Mouse (Mus musculus) E14TG2a.4 (cell line): ENCODE measurements at regions not wholly inside any gene's neighbourhood (a gene's known extent, or its start where the extent isn't known, plus 50 kb on each side); places are given as distances from the start of the nearest gene placed in this dataset.

ENCODE experiments used
- H3K27me3 ChIP-seq: 2 replicates; pipeline ENCODE4 v1.6.1; 2014; ENCODE audit warnings: low read length, control low read depth; ENCODE audit not compliant: insufficient read depth
- H3K36me3 ChIP-seq: 2 replicates; pipeline ENCODE4 v1.6.1; 2014; ENCODE audit warnings: low read length, control low read depth; ENCODE audit not compliant: insufficient read depth
- H3K4me1 ChIP-seq: replicated peaks from 2 replicates; pipeline ENCODE4 v1.6.1; 2014; ENCODE audit warnings: low read depth, low read length, control low read depth
- H3K4me3 ChIP-seq: replicated peaks from 2 replicates; pipeline ENCODE4 v1.5.1; 2014; ENCODE audit warnings: mild to moderate bottlenecking, low read length
- H3K9me3 ChIP-seq: 2 replicates; pipeline ENCODE4 v1.6.1; 2014; ENCODE audit warnings: low read length, control low read depth
- CTCF ChIP-seq: conservative IDR thresholded peaks from 2 replicates; pipeline ENCODE4 v1.5.1; 2014; ENCODE audit warnings: low read length
- NANOG ChIP-seq: IDR thresholded peaks from 2 replicates; pipeline ENCODE4 v1.6.1; 2014; ENCODE audit warnings: borderline replicate concordance, low read length, mixed read lengths
- POU5F1 ChIP-seq: IDR thresholded peaks from 2 replicates; pipeline ENCODE4 v1.6.1; 2014; ENCODE audit warnings: low read length, borderline replicate concordance

- H3K4me3 ChIP-seq = no peak overlapping the region
- no peaks in the 10 kb centered on the region for H3K4me1 ChIP-seq
- H3K27me3 ChIP-seq = no peaks in the 10 kb centered on the region
- peaks cover 8% of the 10 kb centered on the region for H3K9me3 ChIP-seq
- no peaks in the 10 kb centered on the region for H3K36me3 ChIP-seq
- no peak for TF ChIP-seq CTCF
- TF ChIP-seq NANOG = no peak
- no peak for TF ChIP-seq POU5F1
Measured at GRCm38 (mm10) chr16:26248939-26249338, 122.7 kb downstream of the Cldn1 start.

GRCm38 (mm10) chr16:26247926-26248325, 123.7 kb downstream of the Cldn1 start:
- no peak overlapping the region for H3K4me3 ChIP-seq
- H3K27me3 ChIP-seq = no peaks in the 10 kb centered on the region
- TF ChIP-seq POU5F1 = no peak
- TF ChIP-seq NANOG = no peak
- no peak for TF ChIP-seq CTCF
- peaks cover 9% of the 10 kb centered on the region for H3K9me3 ChIP-seq
- no peaks in the 10 kb centered on the region for H3K4me1 ChIP-seq
- no peaks in the 10 kb centered on the region for H3K36me3 ChIP-seq

GRCm38 (mm10) chr16:26235239-26235638, 129.7 kb upstream of the P3h2 start:
- Histone ChIP-seq H3K4me3 (no peak overlapping the region), H3K27me3 (no peaks in the 10 kb centered on the region), H3K9me3 (no peaks in the 10 kb centered on the region), H3K4me1 (no peaks in the 10 kb centered on the region), H3K36me3 (no peaks in the 10 kb centered on the region)
- TF ChIP-seq CTCF = no peak
- no peak for TF ChIP-seq NANOG
- no peak for TF ChIP-seq POU5F1

- TF ChIP-seq POU5F1 (no peak), NANOG (no peak), CTCF (peak; percentile 32)
- Histone ChIP-seq H3K27me3 (no peaks in the 10 kb centered on the region), H3K4me1 (no peaks in the 10 kb centered on the region), H3K36me3 (no peaks in the 10 kb centered on the region), H3K4me3 (no peak overlapping the region), H3K9me3 (no peaks in the 10 kb centered on the region)
Measured at GRCm38 (mm10) chr16:26234113-26234512, 128.5 kb upstream of the P3h2 start.

- Histone ChIP-seq H3K4me3 (no peak overlapping the region), H3K27me3 (no peaks in the 10 kb centered on the region), H3K4me1 (no peaks in the 10 kb centered on the region), H3K9me3 (no peaks in the 10 kb centered on the region), H3K36me3 (no peaks in the 10 kb centered on the region)
- no peak for TF ChIP-seq POU5F1
- TF ChIP-seq CTCF = no peak
- no peak for TF ChIP-seq NANOG
Measured at GRCm38 (mm10) chr16:26231110-26231509, 125.5 kb upstream of the P3h2 start.

- TF ChIP-seq POU5F1 = no peak
- no peak for TF ChIP-seq NANOG
- TF ChIP-seq CTCF = no peak
- Histone ChIP-seq H3K4me3 (no peak overlapping the region), H3K36me3 (no peaks in the 10 kb centered on the region), H3K4me1 (no peaks in the 10 kb centered on the region), H3K9me3 (peaks cover 11% of the 10 kb centered on the region; the same call in 1 of the 2 replicates), H3K27me3 (no peaks in the 10 kb centered on the region)
Measured at GRCm38 (mm10) chr16:26211418-26211817, 105.8 kb upstream of the P3h2 start.

- Histone ChIP-seq H3K4me1 (no peaks in the 10 kb centered on the region), H3K36me3 (no peaks in the 10 kb centered on the region), H3K4me3 (no peak overlapping the region), H3K27me3 (no peaks in the 10 kb centered on the region), H3K9me3 (no peaks in the 10 kb centered on the region)
- TF ChIP-seq NANOG (no peak), POU5F1 (no peak), CTCF (peak; percentile 42)
Measured at GRCm38 (mm10) chr16:26199125-26199524, 93.5 kb upstream of the P3h2 start.

- H3K4me3 ChIP-seq = no peak overlapping the region
- TF ChIP-seq NANOG (no peak), POU5F1 (no peak), CTCF (no peak)
- H3K36me3 ChIP-seq = no peaks in the 10 kb centered on the region
- no peaks in the 10 kb centered on the region for H3K4me1 ChIP-seq
- H3K27me3 ChIP-seq = no peaks in the 10 kb centered on the region
- H3K9me3 ChIP-seq = no peaks in the 10 kb centered on the region
Measured at GRCm38 (mm10) chr16:26196345-26196744, 90.8 kb upstream of the P3h2 start.
